8 mouse cellular contexts compared by ENCODE assay signal in genomic region chr2:168281582-168281981, GRCm38 (mm10). TPM values are rescaled to one million over a fixed set of nuclear protein-coding genes. Genes with fewer than 3 reads are reported as not detected.
A peak's percentile ranks its signal among the peaks of the same experiment; 100 is the strongest.
DNase-seq lines count a peak whose midpoint lies in the region; ATAC-seq lines count a peak whose summit lies in the region.

Gene Kcng1 (minus strand): TSS chr2:168281736.

- ATAC-seq in CD4-positive, CD25-positive, alpha-beta regulatory T cell, adult 4 months, result no peak

- H3K9me3 ChIP-seq in forebrain, embryonic 10.5 days, result peaks cover 9% of the 10 kb centered on the region; the same call in 1 of the 2 replicates

- peaks cover 80% of the 10 kb centered on the region for H3K27me3 ChIP-seq in forebrain, embryonic 10.5 days (ENCODE audit: poor library complexity, severe bottlenecking)

- WGBS in forebrain, embryonic 10.5 days, result 12% methylated on average over 12 of the region's 12 CpGs

- H3K4me3 ChIP-seq in forebrain, embryonic 10.5 days, result peak within 1 kb of the TSS; percentile 65

- H3K36me3 ChIP-seq in forebrain, embryonic 10.5 days (replicated peaks), result no peaks in the 10 kb centered on the region

- no peak for DNase-seq in left cerebral cortex, adult 18-20 months (ENCODE audit: low spot score in 2 of 2)
- no peak for DNase-seq in left cerebral cortex, adult 11 months (ENCODE audit: low spot score)
- no peak for DNase-seq in forebrain, embryonic 10.5 days (ENCODE audit: extremely low spot score, low spot score)
- no peak for DNase-seq in layer of hippocampus, postnatal 36 days
- peak; percentile 23 for DNase-seq in neural tube, embryonic 10.5 days (ENCODE audit: extremely low spot score, low spot score)
- DNase-seq in right cerebral cortex, postnatal 14 days, result no peak
- DNase-seq in cerebellum, postnatal 4 days (ENCODE audit: low spot score in 2 of 2), result no peak

- peak within 1 kb of the TSS; percentile 72 for H3K27ac ChIP-seq in forebrain, embryonic 10.5 days

- peaks cover 45% of the 10 kb centered on the region for H3K4me1 ChIP-seq in forebrain, embryonic 10.5 days

RNA-seq across cellular contexts. Expression of gene Kcng1, which starts in this region (rescaled TPM):
- total RNA-seq in left cerebral cortex, adult 18-20 months (2021), result 10 to 100 TPM; 34.5 to 40.8 TPM
- polyA plus RNA-seq in forebrain, embryonic 10.5 days (2016; fragmentation: Nextera tagmentation; extraction: Ambion mirVana), result 2.6 and 2.7 TPM in 2 replicates
- 10 to 100 TPM; 36.3 to 39.0 TPM for total RNA-seq in layer of hippocampus, postnatal 36 days (2021)
- not detected for polyA plus RNA-seq in CD4-positive, CD25-positive, alpha-beta regulatory T cell, adult 4 months (2017; shearing (Covaris generic))
